Mouse (Mus musculus) ovary, adult 18-20 months (tissue): ENCODE results near the gene Brsk1.

Experiments
- DNase-seq: peaks from one replicate; pipeline ENCODE4 v3.0.0; 2022; ENCODE audit warnings: low spot score, mixed read lengths

Gene Brsk1

GRCm38 (mm10) chr7:4739544-4740275 is 49.3 kb downstream of the Brsk1 start, which contains the start of gene Kmt5c:
Kmt5c (plus strand) TSS chr7:4740115.
- peak; percentile 99 for DNase-seq

- no peak for DNase-seq
Observed at GRCm38 (mm10) chr7:4740309-4740727, 49.9 kb downstream of the Brsk1 start.

- DNase-seq, result peak; percentile 54
Observed at GRCm38 (mm10) chr7:4741151-4741550, 50.7 kb downstream of the Brsk1 start.

- no peak for DNase-seq
Observed at GRCm38 (mm10) chr7:4741672-4742481, 51.5 kb downstream of the Brsk1 start.

- DNase-seq, result no peak
Observed at GRCm38 (mm10) chr7:4742482-4742819, 52.0 kb downstream of the Brsk1 start.

- no peak for DNase-seq
Observed at GRCm38 (mm10) chr7:4743354-4743753, 53.0 kb downstream of the Brsk1 start.

GRCm38 (mm10) chr7:4744886-4745285 is 54.5 kb downstream of the Brsk1 start:
- DNase-seq, result no peak

GRCm38 (mm10) chr7:4746326-4746980 is 56.0 kb downstream of the Brsk1 start:
- DNase-seq, result no peak

GRCm38 (mm10) chr7:4747156-4747899 is 56.9 kb downstream of the Brsk1 start:
- DNase-seq, result no peak

GRCm38 (mm10) chr7:4748321-4748720 is 57.9 kb downstream of the Brsk1 start:
- DNase-seq, result no peak

- DNase-seq, result no peak
Observed at GRCm38 (mm10) chr7:4749169-4749568, 58.8 kb downstream of the Brsk1 start.

- no peak for DNase-seq
Observed at GRCm38 (mm10) chr7:4751971-4752820, 61.8 kb downstream of the Brsk1 start.

- DNase-seq, result peak; percentile 79
Observed at GRCm38 (mm10) chr7:4752821-4753570, 62.6 kb downstream of the Brsk1 start, which contains the start of gene Cox6b2. Cox6b2 (minus strand) TSS chr7:4753094.

GRCm38 (mm10) chr7:4759670-4760069 is 69.3 kb downstream of the Brsk1 start:
- no peak for DNase-seq

- no peak for DNase-seq
Observed at GRCm38 (mm10) chr7:4764946-4765710, 74.7 kb downstream of the Brsk1 start.
